Mouse (Mus musculus): Measurements from ENCODE around the gene Rnaseh2c. TPM values are rescaled to one million over a fixed set of nuclear protein-coding genes. Genes with fewer than 3 reads are reported as not detected.
A peak's percentile ranks its signal among the peaks of the same experiment; 100 is the strongest.

The Rnaseh2c gene
- polyA plus RNA-seq, 1 experiment, result 47.8 TPM

GRCm38 (mm10) chr19:5572331-5573125 is 29.1 kb upstream of the Rnaseh2c start:
- Histone ChIP-seq H3K4me1 (ENCODE audit: control insufficient read depth, insufficient read depth, insufficient read length) (peaks cover 25% of the 10 kb centered on the region), H3K4me3 (ENCODE audit: extremely low read depth, insufficient read depth, insufficient read length) (no peak overlapping the region), H3K27me3 (ENCODE audit: control insufficient read depth, insufficient read depth, low read length) (no peaks in the 10 kb centered on the region), H3K27ac (ENCODE audit: insufficient read depth, low read length) (peak overlapping the region; percentile 21), H3K36me3 (ENCODE audit: control insufficient read depth, insufficient read depth, low read length) (peaks cover 21% of the 10 kb centered on the region)
- DNase-seq (ENCODE audit: low read depth in 1 of 2, low spot score in 2 of 2), result no peak
- TF ChIP-seq POLR2A (IDR thresholded peaks at IDR 0.05; ENCODE audit: low read depth, low read length) (no peak), CTCF (IDR thresholded peaks at IDR 0.05; ENCODE audit: extremely low read depth, insufficient read depth, insufficient read length, insufficient replicate concordance) (no peak)
- 52% methylated on average over 19 of the region's 19 CpGs for WGBS

DNA sequence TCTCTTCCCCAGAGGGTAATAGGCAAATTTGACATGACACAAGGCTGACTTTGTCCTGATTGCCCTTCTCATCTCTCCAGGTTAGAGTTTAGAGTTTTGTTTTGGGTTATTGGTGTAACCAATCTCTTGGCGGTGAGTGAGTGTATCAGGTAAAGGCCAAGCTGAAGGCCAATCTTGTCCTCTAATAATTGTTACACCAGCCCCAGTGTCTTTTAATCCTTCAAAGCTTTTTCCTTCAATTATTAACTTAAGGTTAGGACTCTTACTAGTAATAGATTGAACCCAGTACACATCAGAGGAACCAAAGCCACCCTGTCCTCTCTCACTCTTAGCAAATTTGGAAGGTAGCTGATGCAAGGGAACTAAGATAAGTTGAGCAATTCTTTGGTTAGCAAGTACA is 26.3 kb upstream of the Rnaseh2c start:
- no peak for DNase-seq (ENCODE audit: low read depth in 1 of 2, low spot score in 2 of 2)
- TF ChIP-seq CTCF (IDR thresholded peaks at IDR 0.05; ENCODE audit: extremely low read depth, insufficient read depth, insufficient read length, insufficient replicate concordance), result no peak
- TF ChIP-seq POLR2A (IDR thresholded peaks at IDR 0.05; ENCODE audit: low read depth, low read length), result no peak
- Histone ChIP-seq H3K36me3 (ENCODE audit: control insufficient read depth, insufficient read depth, low read length) (peaks cover 7% of the 10 kb centered on the region), H3K4me1 (ENCODE audit: control insufficient read depth, insufficient read depth, insufficient read length) (peaks cover 22% of the 10 kb centered on the region; the same call in 1 of the 2 replicates), H3K27ac (ENCODE audit: insufficient read depth, low read length) (no peak overlapping the region), H3K4me3 (ENCODE audit: extremely low read depth, insufficient read depth, insufficient read length) (no peak overlapping the region), H3K27me3 (ENCODE audit: control insufficient read depth, insufficient read depth, low read length) (no peaks in the 10 kb centered on the region)
- WGBS, result 100% methylated on average over 1 of the region's 1 CpGs

GRCm38 (mm10) chr19:5579971-5580370 is 21.7 kb upstream of the Rnaseh2c start:
- Histone ChIP-seq H3K4me3 (ENCODE audit: extremely low read depth, insufficient read depth, insufficient read length) (no peak overlapping the region), H3K27me3 (ENCODE audit: control insufficient read depth, insufficient read depth, low read length) (no peaks in the 10 kb centered on the region), H3K27ac (ENCODE audit: insufficient read depth, low read length) (no peak overlapping the region), H3K36me3 (ENCODE audit: control insufficient read depth, insufficient read depth, low read length) (no peaks in the 10 kb centered on the region), H3K4me1 (ENCODE audit: control insufficient read depth, insufficient read depth, insufficient read length) (no peaks in the 10 kb centered on the region)
- TF ChIP-seq CTCF (IDR thresholded peaks at IDR 0.05; ENCODE audit: extremely low read depth, insufficient read depth, insufficient read length, insufficient replicate concordance), result no peak
- no peak for TF ChIP-seq POLR2A (IDR thresholded peaks at IDR 0.05; ENCODE audit: low read depth, low read length)
- no peak for DNase-seq (ENCODE audit: low read depth in 1 of 2, low spot score in 2 of 2)
- WGBS, result 87% methylated on average over 4 of the region's 4 CpGs

- Histone ChIP-seq H3K4me3 (ENCODE audit: extremely low read depth, insufficient read depth, insufficient read length) (no peak overlapping the region), H3K4me1 (ENCODE audit: control insufficient read depth, insufficient read depth, insufficient read length) (no peaks in the 10 kb centered on the region), H3K27ac (ENCODE audit: insufficient read depth, low read length) (no peak overlapping the region), H3K27me3 (ENCODE audit: control insufficient read depth, insufficient read depth, low read length) (no peaks in the 10 kb centered on the region), H3K36me3 (ENCODE audit: control insufficient read depth, insufficient read depth, low read length) (no peaks in the 10 kb centered on the region)
- 86% methylated on average over 6 of the region's 6 CpGs for WGBS
- no peak for DNase-seq (ENCODE audit: low read depth in 1 of 2, low spot score in 2 of 2)
- no peak for TF ChIP-seq CTCF (IDR thresholded peaks at IDR 0.05; ENCODE audit: extremely low read depth, insufficient read depth, insufficient read length, insufficient replicate concordance)
- TF ChIP-seq POLR2A (IDR thresholded peaks at IDR 0.05; ENCODE audit: low read depth, low read length), result no peak
Observed at GRCm38 (mm10) chr19:5580776-5581175, 20.9 kb upstream of the Rnaseh2c start.

DNA sequence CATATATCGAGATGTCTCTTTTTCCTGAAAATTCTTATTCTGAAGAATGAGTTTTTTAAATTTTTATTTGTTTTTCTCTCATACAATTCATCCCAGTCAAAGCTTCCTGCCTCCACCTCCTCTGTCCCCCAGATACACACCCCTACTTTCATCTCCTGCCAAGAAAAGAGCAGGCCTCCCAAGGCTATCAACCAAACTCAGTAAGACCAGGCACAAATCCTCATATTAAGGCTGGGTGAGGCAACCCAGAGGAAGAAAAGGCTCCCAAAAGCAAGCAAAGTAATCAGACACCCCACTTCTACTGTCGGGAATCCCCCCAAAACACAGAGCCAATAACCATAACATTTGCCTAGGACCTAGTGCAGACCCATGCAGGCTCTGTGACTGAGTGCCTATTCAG is 19.7 kb upstream of the Rnaseh2c start:
- Histone ChIP-seq H3K4me3 (ENCODE audit: extremely low read depth, insufficient read depth, insufficient read length) (no peak overlapping the region), H3K36me3 (ENCODE audit: control insufficient read depth, insufficient read depth, low read length) (no peaks in the 10 kb centered on the region), H3K27ac (ENCODE audit: insufficient read depth, low read length) (no peak overlapping the region), H3K4me1 (ENCODE audit: control insufficient read depth, insufficient read depth, insufficient read length) (no peaks in the 10 kb centered on the region), H3K27me3 (ENCODE audit: control insufficient read depth, insufficient read depth, low read length) (no peaks in the 10 kb centered on the region)
- DNase-seq (ENCODE audit: low read depth in 1 of 2, low spot score in 2 of 2), result no peak
- TF ChIP-seq CTCF (IDR thresholded peaks at IDR 0.05; ENCODE audit: extremely low read depth, insufficient read depth, insufficient read length, insufficient replicate concordance), result no peak
- TF ChIP-seq POLR2A (IDR thresholded peaks at IDR 0.05; ENCODE audit: low read depth, low read length), result no peak
- 79% methylated on average over 2 of the region's 2 CpGs for whole genome bisulfite sequencing

GRCm38 (mm10) chr19:5589159-5589558 is 12.5 kb upstream of the Rnaseh2c start:
- Histone ChIP-seq H3K4me1 (ENCODE audit: control insufficient read depth, insufficient read depth, insufficient read length) (no peaks in the 10 kb centered on the region), H3K27ac (ENCODE audit: insufficient read depth, low read length) (no peak overlapping the region), H3K27me3 (ENCODE audit: control insufficient read depth, insufficient read depth, low read length) (no peaks in the 10 kb centered on the region), H3K4me3 (ENCODE audit: extremely low read depth, insufficient read depth, insufficient read length) (no peak overlapping the region), H3K36me3 (ENCODE audit: control insufficient read depth, insufficient read depth, low read length) (no peaks in the 10 kb centered on the region)
- no peak for TF ChIP-seq POLR2A (IDR thresholded peaks at IDR 0.05; ENCODE audit: low read depth, low read length)
- TF ChIP-seq CTCF (IDR thresholded peaks at IDR 0.05; ENCODE audit: extremely low read depth, insufficient read depth, insufficient read length, insufficient replicate concordance), result no peak
- DNase-seq (ENCODE audit: low read depth in 1 of 2, low spot score in 2 of 2), result no peak
- WGBS, result 77% methylated on average over 9 of the region's 9 CpGs

DNA sequence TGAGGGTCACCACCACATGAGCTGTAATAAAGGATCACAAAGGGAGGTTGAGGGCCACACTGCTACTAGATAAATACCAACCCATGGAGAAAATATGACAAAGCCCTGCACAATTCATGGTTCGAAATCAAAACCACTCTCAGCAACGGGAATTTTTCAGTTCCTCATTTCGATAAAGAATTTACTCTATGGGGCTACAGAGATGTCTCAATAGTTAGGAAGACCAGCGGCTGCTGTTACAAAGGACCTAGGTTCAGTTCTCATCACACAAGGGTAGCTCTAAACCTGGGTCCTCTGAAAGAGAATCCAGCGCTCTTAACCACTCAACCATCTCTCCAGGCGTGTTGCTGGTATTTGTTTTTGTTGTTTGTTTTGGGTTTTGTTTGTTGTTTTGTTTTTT is 9.8 kb upstream of the Rnaseh2c start:
- Histone ChIP-seq H3K4me1 (ENCODE audit: control insufficient read depth, insufficient read depth, insufficient read length) (no peaks in the 10 kb centered on the region), H3K27ac (ENCODE audit: insufficient read depth, low read length) (no peak overlapping the region), H3K36me3 (ENCODE audit: control insufficient read depth, insufficient read depth, low read length) (no peaks in the 10 kb centered on the region), H3K27me3 (ENCODE audit: control insufficient read depth, insufficient read depth, low read length) (no peaks in the 10 kb centered on the region), H3K4me3 (ENCODE audit: extremely low read depth, insufficient read depth, insufficient read length) (no peak overlapping the region)
- DNase-seq (ENCODE audit: low read depth in 1 of 2, low spot score in 2 of 2), result no peak
- TF ChIP-seq POLR2A (IDR thresholded peaks at IDR 0.05; ENCODE audit: low read depth, low read length), result no peak
- TF ChIP-seq CTCF (IDR thresholded peaks at IDR 0.05; ENCODE audit: extremely low read depth, insufficient read depth, insufficient read length, insufficient replicate concordance), result no peak
- WGBS, result 39% methylated on average over 6 of the region's 6 CpGs

Data from spleen, adult 2 months (tissue).